Mouse (Mus musculus): ENCODE data around the gene Denr.

DNA sequence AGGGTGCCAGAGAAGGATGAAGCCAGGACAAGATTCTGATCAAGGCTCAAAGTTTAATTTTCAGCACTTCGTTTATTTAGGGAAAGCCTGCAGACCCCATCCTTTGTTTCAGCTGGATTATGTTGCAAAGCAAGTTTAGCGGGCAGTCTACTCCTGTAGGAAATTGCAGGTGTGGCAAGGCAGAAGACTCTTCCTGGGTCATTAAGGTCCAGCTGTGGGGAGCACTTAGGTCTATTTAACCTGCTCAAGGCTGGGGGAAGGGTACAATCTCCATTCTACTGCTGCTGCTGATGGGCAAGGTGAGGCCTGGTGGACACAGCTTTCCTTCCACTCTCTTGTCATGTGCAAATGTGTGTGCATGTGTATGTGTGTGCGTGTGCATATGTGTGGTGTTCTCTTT is 52.0 kb downstream of the Denr start:
- TF ChIP-seq TAL1 (IDR thresholded peaks at IDR 0.05; ENCODE audit: low read length) = no peak
- no peak for TF ChIP-seq GATA1 (IDR thresholded peaks at IDR 0.05; ENCODE audit: low read length)
